Mouse (Mus musculus) colon, adult 2 months (tissue): ENCODE measurements around the gene Gpx2. TPM values are rescaled to one million over a fixed set of nuclear protein-coding genes. Genes with fewer than 3 reads are reported as not detected.

Experiments
- polyA plus RNA-seq: library from polyadenylated mRNA; depleted of rRNA; stranded (reverse); fragments of >200 nt; gene quantifications from 2 replicates; pipeline ENCODE4 v1.2.3, GENCODE M21; 2012; rRNA removed

Gpx2 gene
- polyA plus RNA-seq, result 560 and 661 TPM in 2 replicates

GRCm38 (mm10) chr12:76795350-76795749 lies at the start of gene Gpx2:
Gene Gpx2 (minus strand): TSS chr12:76795554.

GRCm38 (mm10) chr12:76822651-76823041 lies 27.3 kb upstream of the Gpx2 start, which contains the start of gene Rab15:
Gene Rab15 (minus strand): TSS chr12:76822908.

GRCm38 (mm10) chr12:76765354-76765851 lies 30.0 kb downstream of the Gpx2 start, which contains the start of the genes Churc1 and Fntb:
Gene Churc1 (plus strand): TSS chr12:76765538.
Gene Fntb (plus strand): TSS chr12:76765589.

Other genes starting within 250 kb of the Gpx2 start
- gene Sptb, start 85.0 kb downstream of the Gpx2 start, polyA plus RNA-seq, result 0.78 and 0.87 TPM in 2 replicates
- gene Churc1, start 30.0 kb downstream of the Gpx2 start, polyA plus RNA-seq, result 28.9 and 35.7 TPM in 2 replicates
- 30.0 and 31.9 TPM in 2 replicates for gene Fntb, start 30.0 kb downstream of the Gpx2 start, polyA plus RNA-seq
- gene Rab15, start 27.4 kb upstream of the Gpx2 start, polyA plus RNA-seq, result 73.1 and 81.6 TPM in 2 replicates
- 58.3 and 65.2 TPM in 2 replicates for gene Max, start 166.6 kb upstream of the Gpx2 start, polyA plus RNA-seq